In the genomic region with DNA sequence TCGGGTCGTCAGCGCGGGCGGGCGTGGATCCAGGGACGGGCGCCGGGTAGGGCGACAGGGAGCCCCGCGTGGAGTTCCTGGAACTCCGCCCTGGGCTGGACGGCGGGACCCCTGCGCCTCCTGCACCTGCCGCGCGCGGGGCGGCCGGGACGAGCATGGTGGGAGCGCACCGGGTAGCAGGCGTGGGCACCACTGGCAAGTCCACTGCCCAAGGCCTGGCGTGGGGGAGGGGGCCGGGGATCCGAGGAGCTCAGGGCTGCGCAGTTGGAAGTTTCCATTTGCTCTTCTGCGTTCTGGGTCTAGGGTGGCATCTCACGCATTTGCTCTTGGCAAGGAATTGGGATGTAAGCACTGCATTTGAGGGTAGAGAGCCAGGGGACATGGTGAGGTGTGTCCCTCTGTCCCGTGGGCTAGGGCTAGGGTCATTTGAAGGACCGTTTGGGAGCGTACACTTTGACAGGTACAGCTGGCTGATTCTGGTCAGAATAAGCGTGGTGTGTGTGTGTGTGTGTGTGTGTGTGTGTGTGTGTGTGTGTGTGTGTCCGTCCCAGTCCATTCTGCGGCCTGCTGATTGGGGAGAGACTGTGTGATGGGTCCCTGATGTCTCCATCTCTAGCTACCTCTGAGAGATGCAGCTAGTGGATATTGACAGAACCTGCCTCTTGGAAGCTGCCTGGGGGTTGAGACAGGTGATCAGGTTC, we compare ENCODE assay signal across 9 mouse cellular contexts. TPM values are rescaled to one million over a fixed set of nuclear protein-coding genes. Genes with fewer than 3 reads are reported as not detected.
A peak's percentile ranks its signal among the peaks of the same experiment; 100 is the strongest.
DNase-seq lines count a peak whose midpoint lies in the region; ATAC-seq and TF ChIP-seq lines count a peak whose summit lies in the region.
"Had no signal": no experiment of that assay in that cellular context is flagged by ENCODE, and none has a peak within 500 bp of the region (broad histone marks: within the 10 kb centered on the region; RNA-seq: fewer than 3 reads in every experiment).

No protein-coding gene starts in this region.

- H3K9me3 ChIP-seq in embryonic facial prominence, embryonic 11.5 days (replicated peaks; ENCODE audit: control insufficient read depth, low read length), result no peaks in the 10 kb centered on the region
- no peaks in the 10 kb centered on the region for H3K9me3 ChIP-seq in hindbrain, embryonic 15.5 days
- H3K9me3 ChIP-seq in lung, embryonic 16.5 days (ENCODE audit: control insufficient read depth, low read length), result peaks cover 2% of the 10 kb centered on the region; the same call in 1 of the 2 replicates

- H3K9ac ChIP-seq in embryonic facial prominence, embryonic 11.5 days (replicated peaks; ENCODE audit: low read length), result 0 out of 2 replicates have a peak overlapping the region, but pooled peaks have one; percentile 18
- H3K9ac ChIP-seq in hindbrain, embryonic 15.5 days, result peak overlapping the region; percentile 66
- peak overlapping the region; percentile 58 for H3K9ac ChIP-seq in lung, embryonic 16.5 days (ENCODE audit: low read length)

- H3K27ac ChIP-seq in layer of hippocampus, adult 2 months, result peak overlapping the region; percentile 98
- no peak overlapping the region for H3K27ac ChIP-seq in embryonic facial prominence, embryonic 11.5 days (replicated peaks; ENCODE audit: low read depth, low read length)
- 0 out of 2 replicates have a peak overlapping the region, but pooled peaks have one; percentile 30 for H3K27ac ChIP-seq in hindbrain, embryonic 15.5 days (replicated peaks)
- no peak overlapping the region for H3K27ac ChIP-seq in lung, embryonic 16.5 days (ENCODE audit: low read length)

- no peak for ATAC-seq in embryonic facial prominence, embryonic 11.5 days (replicated peaks; ENCODE audit: insufficient number of reproducible peaks, low FRiP score, low TSS enrichment, low read depth)
- peak; percentile 57 for ATAC-seq in hindbrain, embryonic 15.5 days (ENCODE audit: low FRiP score, low read depth)
- 0 out of 2 replicates have a peak, but pooled peaks have one; percentile 15 for ATAC-seq in lung, embryonic 16.5 days (ENCODE audit: low read depth)
- ATAC-seq in CD4-positive, CD25-positive, alpha-beta regulatory T cell, adult 4 months, result no peak

- peaks cover 31% of the 10 kb centered on the region for H3K27me3 ChIP-seq in embryonic facial prominence, embryonic 11.5 days (ENCODE audit: control insufficient read depth, insufficient read depth, low read length)
- no peaks in the 10 kb centered on the region; the same call in 1 of the 2 replicates for H3K27me3 ChIP-seq in hindbrain, embryonic 15.5 days
- H3K27me3 ChIP-seq in lung, embryonic 16.5 days (ENCODE audit: control insufficient read depth, insufficient read depth, low read depth, low read length), result peaks cover 27% of the 10 kb centered on the region

- no peaks in the 10 kb centered on the region for H3K4me1 ChIP-seq in embryonic facial prominence, embryonic 11.5 days (ENCODE audit: control insufficient read depth, insufficient read depth, low read length)
- peaks cover 26% of the 10 kb centered on the region for H3K4me1 ChIP-seq in hindbrain, embryonic 15.5 days (replicated peaks)
- H3K4me1 ChIP-seq in lung, embryonic 16.5 days (replicated peaks; ENCODE audit: control insufficient read depth, insufficient read depth, low read length), result peaks cover 4% of the 10 kb centered on the region

- 14% methylated on average over 31 of the region's 38 CpGs for WGBS in embryonic facial prominence, embryonic 11.5 days
- WGBS in hindbrain, embryonic 15.5 days, result 8% methylated on average over 37 of the region's 38 CpGs
- 13% methylated on average over 31 of the region's 38 CpGs for WGBS in lung, embryonic 16.5 days

- no peaks in the 10 kb centered on the region for H3K36me3 ChIP-seq in embryonic facial prominence, embryonic 11.5 days (replicated peaks; ENCODE audit: control insufficient read depth, insufficient read depth, low read depth, low read length)
- H3K36me3 ChIP-seq in hindbrain, embryonic 15.5 days, result no peaks in the 10 kb centered on the region
- no peaks in the 10 kb centered on the region for H3K36me3 ChIP-seq in lung, embryonic 16.5 days (ENCODE audit: control insufficient read depth, insufficient read depth, low read length)

- H3K4me2 ChIP-seq in embryonic facial prominence, embryonic 11.5 days (ENCODE audit: low read depth, low read length), result peak overlapping the region; percentile 87
- peak overlapping the region; percentile 89 for H3K4me2 ChIP-seq in hindbrain, embryonic 15.5 days
- H3K4me2 ChIP-seq in lung, embryonic 16.5 days (ENCODE audit: low read depth, low read length), result peak overlapping the region; percentile 94

- DNase-seq in layer of hippocampus, adult 2 months (ENCODE audit: low spot score in 2 of 2), result peak; percentile 42 to 54
- DNase-seq in layer of hippocampus, adult 9-11 months, result no peak
- no peak for DNase-seq in embryonic facial prominence, embryonic 11.5 days (ENCODE audit: low spot score)
- peak; percentile 68 for DNase-seq in right cerebral cortex, postnatal 4 days
- no peak for DNase-seq in B cell, adult 2 months

- TF ChIP-seq CTCF in layer of hippocampus, adult 2 months (conservative IDR thresholded peaks at IDR 0.05), result no peak

- peak overlapping the region; percentile 72 for H3K4me3 ChIP-seq in layer of hippocampus, adult 2 months
- peak overlapping the region; percentile 40 for H3K4me3 ChIP-seq in embryonic facial prominence, embryonic 11.5 days (ENCODE audit: low read depth, low read length)
- peak overlapping the region; percentile 59 for H3K4me3 ChIP-seq in hindbrain, embryonic 15.5 days
- H3K4me3 ChIP-seq in lung, embryonic 16.5 days (ENCODE audit: low read length), result peak overlapping the region; percentile 54

RNA-seq across cellular contexts. Expression of gene Rasgef1a, which starts 0.5 kb away (rescaled TPM):
- total RNA-seq in layer of hippocampus, adult 2 months (2021), result 100 to 1,000 TPM; 216 to 231 TPM
- 0.24 and 0.31 TPM in 2 replicates for polyA plus RNA-seq in embryonic facial prominence, embryonic 11.5 days (2014; fragmentation: Nextera tagmentation; extraction: Ambion mirVana)
- 4.6 and 5.0 TPM in 2 replicates for polyA plus RNA-seq in hindbrain, embryonic 15.5 days (2015; fragmentation: Nextera tagmentation; extraction: Ambion mirVana)
- 6.1 and 6.3 TPM in 2 replicates for polyA plus RNA-seq in lung, embryonic 16.5 days (2015; fragmentation: Nextera tagmentation; extraction: Ambion mirVana)
- 1 to 10 TPM; 5.4 to 7.8 TPM for polyA plus RNA-seq in CD4-positive, CD25-positive, alpha-beta regulatory T cell, adult 4 months (2017; shearing (Covaris generic))
- total RNA-seq: hematopoietic stem cell, adult 5-6 weeks had no signal

Comparison
In these comparisons a context has a peak if more than half of its experiments do, and no peak if none do; other contexts are left out.
1. DNase-seq: peak in layer of hippocampus, adult 2 months (2 of 2) and right cerebral cortex, postnatal 4 days (single experiment); none in layer of hippocampus, adult 9-11 months (single experiment), embryonic facial prominence, embryonic 11.5 days (single experiment) and B cell, adult 2 months (0 of 2).
2. H3K27ac ChIP-seq: peak in layer of hippocampus, adult 2 months (single experiment) and hindbrain, embryonic 15.5 days (single experiment); none in embryonic facial prominence, embryonic 11.5 days (single experiment) and lung, embryonic 16.5 days (single experiment).
3. ATAC-seq: peak in hindbrain, embryonic 15.5 days (single experiment) and lung, embryonic 16.5 days (single experiment); none in embryonic facial prominence, embryonic 11.5 days (single experiment) and CD4-positive, CD25-positive, alpha-beta regulatory T cell, adult 4 months (single experiment).
4. Peak in every context shown above with its lines, with median percentiles within 50 percentile points of each other: H3K4me3 ChIP-seq, H3K4me2 ChIP-seq and H3K9ac ChIP-seq.